Mouse (Mus musculus) E14TG2a.4 (cell line): ENCODE data around the gene Efcab6.

ENCODE experiments used
- CTCF ChIP-seq: conservative IDR thresholded peaks from 2 replicates; pipeline ENCODE4 v1.5.1; 2014; ENCODE audit warnings: low read length
- NANOG ChIP-seq: IDR thresholded peaks from 2 replicates; pipeline ENCODE4 v1.6.1; 2014; ENCODE audit warnings: borderline replicate concordance, low read length, mixed read lengths
- POU5F1 ChIP-seq: IDR thresholded peaks from 2 replicates; pipeline ENCODE4 v1.6.1; 2014; ENCODE audit warnings: low read length, borderline replicate concordance

GRCm38 (mm10) chr15:84053859-84054258 lies 11.3 kb downstream of the Efcab6 start:
- TF ChIP-seq CTCF (peak; percentile 86), POU5F1 (no peak), NANOG (no peak)
